Mouse (Mus musculus) adrenal gland, adult 18-20 months (tissue): ENCODE results near the gene Gm45799. TPM values are rescaled to one million over a fixed set of nuclear protein-coding genes. Genes with fewer than 3 reads are reported as not detected.
A peak's percentile ranks its signal among the peaks of the same experiment; 100 is the strongest.

Experiments used
- DNase-seq, 2 experiments: peaks; one replicate each; pipeline ENCODE4 v3.0.0; 2021 to 2022; ENCODE audit warnings: low spot score in 2 of 2
- long read RNA-seq, 2 experiments: library from polyadenylated mRNA; stranded (forward); transcript quantifications; one replicate each; pipeline ENCODE4 v2.0.0; 2021
- total RNA-seq, 2 experiments: library from RNA; stranded (reverse); gene quantifications; 1 replicate in 1 of 2; 2 replicates in 1 of 2; pipeline ENCODE4 v1.2.3; 2021

The Gm45799 gene
- total RNA-seq = 1 to 10 TPM; 5.1 to 7.2 TPM
- long read RNA-seq, experiment 1, partial matches to known transcripts = 0 of 1 reads
- long read RNA-seq, experiment 1, other reads (novel, unspliced or antisense) = 1 of 1 reads
- long read RNA-seq, experiment 2, partial matches to known transcripts = 1 of 11 reads
- long read RNA-seq, experiment 2, other reads (novel, unspliced or antisense) = 10 of 11 reads

- peak; percentile 92 to 94 for DNase-seq
These were observed at the start of gene Gm45799, which contains the start of gene Arfip2 for GRCm38 (mm10) chr7:105640233-105640893. TSS of gene Gm45799 (plus strand) at chr7:105640552. TSS of gene Arfip2 (minus strand) at chr7:105640416.

DNA sequence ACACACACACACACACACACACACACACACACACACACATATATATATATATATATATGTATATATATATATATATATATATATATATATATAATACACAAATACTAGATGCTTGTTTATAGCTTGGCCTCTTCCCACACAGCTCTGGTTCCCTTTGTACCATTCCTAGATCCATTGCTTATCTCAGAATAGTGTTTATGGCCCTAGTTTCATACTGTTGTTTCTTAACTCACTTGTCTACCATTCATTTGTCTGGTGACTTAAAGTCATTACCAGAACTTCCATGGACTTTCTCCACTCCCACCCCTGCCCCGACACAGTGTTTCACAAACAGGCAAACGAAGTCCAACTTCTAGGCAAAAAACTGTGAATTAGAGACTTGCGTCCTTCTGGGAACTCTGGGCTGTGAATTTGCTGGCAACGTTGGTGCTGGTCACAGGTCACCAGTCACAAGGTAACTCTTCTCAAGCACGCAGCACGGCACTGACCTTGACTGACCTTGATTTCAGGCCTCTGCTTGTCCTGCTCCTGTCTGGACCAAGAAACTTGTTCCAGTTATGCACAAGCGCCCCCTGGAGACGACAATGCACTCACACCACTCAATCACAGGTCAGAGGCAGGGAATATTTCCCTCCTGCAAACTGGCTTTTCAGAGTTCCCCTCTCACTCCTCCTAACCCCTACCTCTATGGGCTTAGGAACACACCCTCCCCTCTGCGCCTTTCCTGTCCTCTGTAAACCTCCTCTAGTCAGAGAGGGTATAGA lies 37.3 kb upstream of the Gm45799 start:
- peak; percentile 62 for DNase-seq

DNA sequence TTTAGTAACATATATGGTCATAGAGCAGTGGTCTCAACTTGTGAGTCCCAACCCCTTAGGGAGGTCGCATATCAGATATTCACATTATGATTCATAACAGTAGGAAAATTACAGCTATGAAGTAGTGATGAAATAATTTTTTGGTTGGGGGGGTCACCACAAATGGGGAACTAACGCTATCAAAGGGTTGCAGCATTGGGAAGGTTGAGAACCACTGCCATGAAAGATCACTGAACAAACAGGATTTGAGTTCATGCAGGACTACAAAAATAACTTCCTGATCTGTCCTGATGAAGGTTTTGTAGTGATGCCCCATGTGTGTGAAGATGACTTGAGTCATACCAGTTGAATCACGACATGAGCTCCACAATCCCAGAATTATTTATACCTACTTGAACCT lies 31.9 kb upstream of the Gm45799 start:
- DNase-seq = no peak

DNA sequence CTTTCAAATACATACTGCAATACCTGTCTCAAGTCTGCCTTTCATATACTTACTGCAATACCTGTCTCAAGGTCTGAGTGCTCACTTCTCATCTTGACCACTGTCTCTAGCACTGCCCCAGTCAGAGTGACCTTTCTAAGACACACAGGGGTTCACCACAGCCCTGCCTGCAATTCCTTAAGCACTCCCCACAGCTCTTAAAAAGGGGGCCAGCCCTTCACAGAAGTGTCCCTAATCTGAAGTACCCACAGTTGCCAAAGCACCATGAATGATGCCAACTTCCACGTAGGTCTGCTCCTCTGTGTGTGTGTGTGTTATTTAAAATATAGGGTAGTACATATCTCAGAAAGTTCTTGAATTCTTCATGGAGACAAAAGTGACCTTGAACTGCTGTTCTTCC lies 28.6 kb upstream of the Gm45799 start:
- DNase-seq = no peak

GRCm38 (mm10) chr7:105614400-105614799 lies 26.0 kb upstream of the Gm45799 start:
- DNase-seq = no peak

- DNase-seq = no peak
These were observed 24.6 kb upstream of the Gm45799 start for GRCm38 (mm10) chr7:105615720-105616119.

DNA sequence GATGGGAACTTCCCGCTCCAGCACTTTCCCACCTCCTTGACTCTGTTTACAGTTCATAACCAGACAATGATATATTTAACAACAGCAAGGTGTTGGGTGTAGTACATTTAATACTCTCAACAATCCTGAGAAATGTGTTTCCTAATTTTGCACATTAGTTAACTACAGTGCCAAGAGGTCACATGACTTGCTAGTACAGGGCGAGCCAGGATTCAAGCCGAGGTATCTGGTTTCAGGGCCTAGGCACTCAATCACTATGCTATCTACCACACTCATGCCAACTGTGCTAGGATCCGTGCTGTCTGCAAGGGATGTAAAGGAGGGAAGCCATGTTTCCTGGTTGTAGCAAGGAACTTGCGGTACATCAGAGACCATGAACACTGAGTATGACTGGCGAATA lies 23.8 kb upstream of the Gm45799 start:
- no peak for DNase-seq

DNA sequence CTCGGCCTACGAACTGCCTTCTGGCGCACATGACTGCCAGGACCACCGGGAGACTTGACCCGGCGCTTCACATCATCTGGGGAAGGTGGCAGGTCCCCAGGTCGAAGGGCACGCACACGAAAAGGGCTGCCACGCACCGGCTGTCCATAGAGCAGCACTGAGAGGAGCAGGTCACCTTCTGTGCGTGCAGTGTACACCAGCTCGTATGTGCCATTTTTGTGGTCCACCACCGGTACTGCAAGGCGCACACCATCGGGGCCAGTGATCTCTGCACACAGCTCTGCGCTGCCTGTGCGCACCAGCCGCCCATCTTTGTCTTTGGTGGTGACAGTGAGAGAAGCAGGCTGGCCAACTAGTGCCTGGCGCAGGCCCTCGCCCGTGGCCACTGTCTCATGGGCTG lies 22.5 kb upstream of the Gm45799 start:
- no peak for DNase-seq

GRCm38 (mm10) chr7:105619701-105620100 lies 20.7 kb upstream of the Gm45799 start:
- no peak for DNase-seq

DNA sequence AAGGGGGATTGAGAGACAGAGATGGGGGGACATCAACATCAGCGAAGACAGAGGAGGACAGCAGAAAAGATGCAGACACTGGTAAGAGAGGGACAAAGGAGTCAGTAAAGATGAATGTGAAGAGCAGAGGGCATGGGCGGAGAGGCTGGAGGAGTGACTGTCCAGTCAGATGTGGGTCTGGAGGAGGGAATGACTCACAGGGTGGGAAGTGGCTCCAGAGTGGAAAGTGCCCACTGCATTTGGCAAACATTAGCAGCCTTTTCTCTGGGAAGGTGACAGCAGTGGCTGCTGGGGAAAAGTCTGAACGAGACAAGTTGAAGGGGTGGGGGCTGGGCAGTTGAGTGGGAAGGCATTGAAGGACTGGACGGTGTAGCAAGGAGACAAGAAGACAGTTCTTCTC lies 19.3 kb upstream of the Gm45799 start:
- no peak for DNase-seq

GRCm38 (mm10) chr7:105621646-105622292 lies 18.6 kb upstream of the Gm45799 start:
- no peak for DNase-seq

- no peak for DNase-seq
These were observed 15.0 kb upstream of the Gm45799 start for GRCm38 (mm10) chr7:105625397-105625796.

DNA sequence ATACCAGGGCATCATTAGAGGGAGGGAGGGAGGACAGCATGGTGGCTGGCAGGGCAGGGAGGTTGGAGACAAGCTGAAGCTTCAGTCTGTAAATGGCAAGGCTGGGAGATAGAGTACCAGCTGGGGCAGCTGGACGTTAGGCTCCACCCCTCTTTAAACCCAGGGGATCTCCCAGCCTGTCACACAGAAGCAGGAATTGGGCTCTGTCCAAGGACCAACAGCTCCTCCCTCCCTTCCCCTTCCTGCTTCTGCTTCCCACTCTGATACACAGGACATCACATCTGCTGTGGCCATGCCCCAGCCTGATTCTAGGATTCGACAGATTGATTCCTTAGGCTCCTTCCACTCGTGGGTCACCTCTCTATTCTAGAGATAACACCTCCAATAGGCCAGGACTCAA lies 11.7 kb upstream of the Gm45799 start:
- no peak for DNase-seq

GRCm38 (mm10) chr7:105632551-105632972 lies 7.8 kb upstream of the Gm45799 start:
- no peak for DNase-seq

GRCm38 (mm10) chr7:105633127-105633800 lies 7.1 kb upstream of the Gm45799 start, which contains the start of gene Trim3:
TSS of gene Trim3 (minus strand) at chr7:105633571.
- peak; percentile 93 to 96 for DNase-seq

DNA sequence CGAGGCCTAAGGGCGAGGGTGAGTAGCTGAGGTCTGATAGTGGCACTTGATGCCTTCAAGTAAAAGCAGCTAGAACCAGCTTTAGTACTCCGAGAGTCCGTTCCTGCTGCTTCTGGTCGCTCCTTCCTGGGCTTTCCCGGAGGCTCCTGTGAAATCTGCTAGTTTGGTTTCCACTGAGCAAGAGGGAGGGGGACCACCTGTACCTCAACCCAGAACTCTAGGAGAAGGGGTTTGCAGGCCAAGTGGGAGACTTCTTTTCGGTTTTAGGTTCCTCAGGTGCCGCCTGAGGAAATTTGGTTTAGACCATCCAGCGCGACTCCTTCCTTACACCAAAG lies 6.6 kb upstream of the Gm45799 start:
- DNase-seq = no peak

DNA sequence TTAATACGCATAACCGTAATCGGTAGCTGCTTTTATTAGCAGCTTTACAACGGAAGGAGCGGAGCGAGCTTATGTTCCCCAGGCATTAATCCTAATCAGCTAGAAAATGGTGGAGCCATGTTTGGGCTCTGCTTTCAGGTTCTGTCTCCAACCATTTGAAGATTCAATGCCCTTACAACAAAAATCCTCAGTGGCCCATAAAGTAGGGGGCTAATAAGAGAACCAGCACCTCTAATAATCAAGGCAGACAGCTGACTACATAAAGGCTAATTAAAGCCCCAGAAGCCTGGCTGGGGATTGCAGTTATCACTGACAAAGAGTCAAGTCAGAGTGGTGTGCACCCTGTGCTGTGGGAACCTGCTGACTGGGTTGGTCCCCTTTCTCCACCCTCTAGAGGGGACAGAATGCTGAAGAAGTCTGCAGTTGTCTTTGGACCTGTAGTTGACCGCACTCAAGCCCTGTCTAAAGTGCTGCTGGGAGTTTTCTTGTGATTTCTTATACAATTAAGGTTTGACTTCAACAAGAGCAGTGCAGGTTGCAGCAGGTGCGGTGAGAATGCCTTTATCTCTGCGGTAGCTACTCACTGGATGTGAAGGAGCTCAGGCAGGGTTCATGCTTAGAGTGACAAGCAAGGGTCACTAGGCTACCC lies 6.0 kb upstream of the Gm45799 start:
- DNase-seq = no peak

DNA sequence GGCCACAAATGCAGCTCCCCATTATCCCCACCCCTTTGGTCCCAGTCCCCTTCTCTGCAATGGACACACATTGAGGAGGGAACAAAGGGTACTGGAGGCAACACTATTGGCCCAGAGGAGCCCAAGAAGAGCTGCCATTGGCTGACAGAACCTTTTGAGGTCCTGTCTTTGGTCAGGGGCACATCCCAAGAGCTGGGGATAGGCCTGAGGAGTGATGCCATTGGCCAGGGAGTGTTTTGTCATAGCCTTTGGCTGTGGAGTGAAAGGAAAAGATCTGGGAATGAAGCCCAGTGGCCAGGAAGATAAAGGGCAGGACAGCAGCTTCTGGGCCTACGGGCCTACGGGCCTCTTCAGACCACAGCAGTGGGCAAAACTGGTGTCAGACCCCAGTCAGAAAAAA lies 4.6 kb upstream of the Gm45799 start:
- DNase-seq = no peak

- no peak for DNase-seq
These were observed 1.6 kb upstream of the Gm45799 start for GRCm38 (mm10) chr7:105638776-105639175.

DNA sequence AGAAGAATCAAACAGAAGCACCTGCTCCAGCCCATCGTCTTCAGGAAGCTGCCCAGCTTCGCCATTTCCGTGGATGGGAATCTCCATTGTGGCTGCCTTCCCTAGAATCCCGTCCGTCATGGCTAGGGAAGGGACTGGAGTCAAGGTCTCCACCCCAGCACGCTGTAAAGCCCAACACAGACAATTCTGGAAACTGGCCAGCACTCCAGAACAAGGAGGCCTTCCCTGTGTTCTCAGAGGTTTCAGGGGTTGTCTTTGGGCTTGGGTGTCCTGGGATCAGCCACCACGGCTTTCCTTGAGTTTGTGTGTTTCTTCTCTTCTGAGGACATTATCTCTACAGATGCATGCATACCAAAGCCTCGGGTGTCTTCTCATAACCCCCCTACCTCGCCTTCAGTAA lies 1.0 kb upstream of the Gm45799 start:
- DNase-seq = no peak

GRCm38 (mm10) chr7:105639756-105640155 lies 596 bp upstream of the Gm45799 start, which contains the start of gene Timm10b:
TSS of gene Timm10b (plus strand) at chr7:105640056.
- no peak for DNase-seq
